12 mouse cellular contexts compared by ENCODE assay signal in the genomic region with DNA sequence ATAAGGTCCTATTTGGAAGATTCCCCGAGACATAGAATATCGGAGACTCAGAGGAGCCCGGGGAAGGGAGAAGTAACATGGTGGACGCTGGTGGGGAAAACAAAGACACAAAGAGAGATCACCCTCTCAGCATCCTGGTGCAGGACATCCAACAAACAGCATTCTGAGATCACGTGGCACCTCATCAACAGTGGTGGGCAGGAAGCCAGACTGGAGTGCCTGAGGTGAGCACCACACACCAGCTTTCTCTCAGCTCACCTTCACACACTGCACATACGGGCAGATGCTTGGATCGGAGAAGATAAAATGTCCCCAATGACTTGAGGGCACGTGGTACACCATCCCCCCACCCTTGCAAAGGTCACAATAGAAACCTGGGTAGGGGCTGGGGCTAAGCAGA. TPM values are rescaled to one million over a fixed set of nuclear protein-coding genes. Genes with fewer than 3 reads are reported as not detected.
DNase-seq lines count a peak whose midpoint lies in the region; ATAC-seq lines count a peak whose summit lies in the region.
"Had no signal": no experiment of that assay in that cellular context is flagged by ENCODE, and none has a peak within 500 bp of the region (broad histone marks: within the 10 kb centered on the region; RNA-seq: fewer than 3 reads in every experiment).

No protein-coding gene starts in this region.

- H3K36me3 ChIP-seq in forebrain, embryonic 16.5 days (ENCODE audit: control insufficient read depth, insufficient read depth), result no peaks in the 10 kb centered on the region
- H3K36me3 ChIP-seq in midbrain, embryonic 11.5 days (ENCODE audit: control insufficient read depth, insufficient read depth, low read length), result no peaks in the 10 kb centered on the region
- H3K36me3 ChIP-seq: G1E had no signal

- peak overlapping the region; percentile 88 for H3K4me2 ChIP-seq in forebrain, embryonic 16.5 days (ENCODE audit: low read length)
- H3K4me2 ChIP-seq in midbrain, embryonic 11.5 days, result peak overlapping the region; percentile 86

- H3K9me3 ChIP-seq in forebrain, embryonic 16.5 days (ENCODE audit: control insufficient read depth, low read length), result no peaks in the 10 kb centered on the region
- H3K9me3 ChIP-seq in midbrain, embryonic 11.5 days (ENCODE audit: control insufficient read depth, low read length), result no peaks in the 10 kb centered on the region

- ATAC-seq in forebrain, embryonic 16.5 days, result no peak; the same call in 1 of the 2 replicates
- no peak for ATAC-seq in midbrain, embryonic 11.5 days (ENCODE audit: low FRiP score)

- H3K9ac ChIP-seq in forebrain, embryonic 16.5 days (replicated peaks; ENCODE audit: low read depth, low read length), result no peak overlapping the region
- no peak overlapping the region for H3K9ac ChIP-seq in midbrain, embryonic 11.5 days (ENCODE audit: low read length)
- H3K9ac ChIP-seq: liver, embryonic 14.5 days had no signal

- DNase-seq in brain, adult 2 months (ENCODE audit: low read depth, low spot score), result peak; percentile 46
- DNase-seq in cerebellum, adult 9-10 months, result peak; percentile 66
- no peak for DNase-seq in midbrain, embryonic 11.5 days (ENCODE audit: low spot score, missing footprints)
- DNase-seq in urinary bladder, postnatal 14 days (ENCODE audit: low spot score), result no peak
- DNase-seq in frontal cortex, adult 2 months (ENCODE audit: extremely low spot score in 1 of 2, low spot score in 1 of 2), result no peak
- DNase-seq in heart, postnatal 25 days (ENCODE audit: low spot score), result no peak

- no peak overlapping the region for H3K27ac ChIP-seq in forebrain, embryonic 16.5 days (ENCODE audit: low read length)
- H3K27ac ChIP-seq in midbrain, embryonic 11.5 days (ENCODE audit: low read depth, low read length), result no peak overlapping the region
- H3K27ac ChIP-seq: liver, embryonic 14.5 days had no signal

- intact Hi-C loops in heart, postnatal 25 days (cut with DNase I), result no loop called here

- no peak overlapping the region for H3K4me3 ChIP-seq in forebrain, embryonic 16.5 days (replicated peaks; ENCODE audit: low read length)
- H3K4me3 ChIP-seq in midbrain, embryonic 11.5 days (ENCODE audit: low read depth, low read length), result peak overlapping the region; percentile 74

- peaks cover 16% of the 10 kb centered on the region for H3K4me1 ChIP-seq in forebrain, embryonic 16.5 days (replicated peaks; ENCODE audit: control insufficient read depth, insufficient read depth, low read length)
- peaks cover 8% of the 10 kb centered on the region; the same call in 1 of the 2 replicates for H3K4me1 ChIP-seq in midbrain, embryonic 11.5 days (ENCODE audit: control insufficient read depth, insufficient read depth, low read length)

- 77% methylated on average over 8 of the region's 8 CpGs for WGBS in forebrain, embryonic 16.5 days
- WGBS in midbrain, embryonic 11.5 days, result 79% methylated on average over 8 of the region's 8 CpGs

- peaks cover 12% of the 10 kb centered on the region for H3K27me3 ChIP-seq in forebrain, embryonic 16.5 days (replicated peaks; ENCODE audit: control insufficient read depth, insufficient read depth, low read length)
- H3K27me3 ChIP-seq in midbrain, embryonic 11.5 days (ENCODE audit: control insufficient read depth, insufficient read depth, low read length), result peaks cover 15% of the 10 kb centered on the region

RNA-seq across cellular contexts. Expression of gene Shc2, which starts 1.4 kb away (rescaled TPM):
- 12.3 and 16.0 TPM in 2 replicates for polyA plus RNA-seq in forebrain, embryonic 16.5 days (2015; fragmentation: Nextera tagmentation; extraction: Ambion mirVana)
- polyA plus RNA-seq in midbrain, embryonic 11.5 days (2014; fragmentation: Nextera tagmentation; extraction: Ambion mirVana), result 11.4 and 13.0 TPM in 2 replicates
- 54.1 and 63.1 TPM in 2 replicates for polyA plus RNA-seq in frontal cortex, adult 2 months (2012; rRNA removed)
- 1 to 10 TPM; 2.2 to 2.4 TPM for total RNA-seq in heart, postnatal 25 days (2021)
- polyA plus RNA-seq: G1E had no signal

RNA-seq across cellular contexts. Expression of gene Odf3l2, which starts 9.3 kb away (rescaled TPM):
- polyA plus RNA-seq in forebrain, embryonic 16.5 days (2015; fragmentation: Nextera tagmentation; extraction: Ambion mirVana), result 0.28 TPM in 1 of 2 replicates, not detected in the other
- polyA plus RNA-seq in midbrain, embryonic 11.5 days (2014; fragmentation: Nextera tagmentation; extraction: Ambion mirVana), result not detected in 2 replicates
- 0.22 and 0.25 TPM in 2 replicates for polyA plus RNA-seq in frontal cortex, adult 2 months (2012; rRNA removed)
- total RNA-seq in heart, postnatal 25 days (2021), result not detected
- total RNA-seq: adrenal gland, adult 18-20 months had no signal
- polyA plus RNA-seq: G1E; heart, embryonic 14.5 days; liver, embryonic 14.5 days had no signal

RNA-seq across cellular contexts. Expression of gene C2cd4c, which starts 22.5 kb away (rescaled TPM):
- 0.25 and 0.32 TPM in 2 replicates for polyA plus RNA-seq in forebrain, embryonic 16.5 days (2015; fragmentation: Nextera tagmentation; extraction: Ambion mirVana)
- polyA plus RNA-seq in midbrain, embryonic 11.5 days (2014; fragmentation: Nextera tagmentation; extraction: Ambion mirVana), result 0.10 and 0.12 TPM in 2 replicates
- polyA plus RNA-seq in frontal cortex, adult 2 months (2012; rRNA removed), result 9.8 and 11.3 TPM in 2 replicates
- not detected for total RNA-seq in heart, postnatal 25 days (2021)
- total RNA-seq: G1E had no signal
- polyA plus RNA-seq: G1E; heart, embryonic 14.5 days had no signal

RNA-seq across cellular contexts. Expression of gene Madcam1, which starts 28.1 kb away (rescaled TPM):
- 0.57 and 1.0 TPM in 2 replicates for polyA plus RNA-seq in forebrain, embryonic 16.5 days (2015; fragmentation: Nextera tagmentation; extraction: Ambion mirVana)
- 1.2 and 1.4 TPM in 2 replicates for polyA plus RNA-seq in midbrain, embryonic 11.5 days (2014; fragmentation: Nextera tagmentation; extraction: Ambion mirVana)
- not detected in 2 replicates for polyA plus RNA-seq in frontal cortex, adult 2 months (2012; rRNA removed)
- not detected for total RNA-seq in heart, postnatal 25 days (2021)
- total RNA-seq: adrenal gland, adult 18-20 months; G1E; layer of hippocampus, adult 18-20 months had no signal
- polyA plus RNA-seq: G1E had no signal

RNA-seq across cellular contexts. Expression of gene Tpgs1, which starts 32.9 kb away (rescaled TPM):
- 75.9 and 76.6 TPM in 2 replicates for polyA plus RNA-seq in forebrain, embryonic 16.5 days (2015; fragmentation: Nextera tagmentation; extraction: Ambion mirVana)
- polyA plus RNA-seq in midbrain, embryonic 11.5 days (2014; fragmentation: Nextera tagmentation; extraction: Ambion mirVana), result 65.5 and 69.6 TPM in 2 replicates
- 89.4 and 92.3 TPM in 2 replicates for polyA plus RNA-seq in frontal cortex, adult 2 months (2012; rRNA removed)
- total RNA-seq in heart, postnatal 25 days (2021), result 10 to 100 TPM; 18.3 to 19.4 TPM

Comparison
In these comparisons a context has a peak if more than half of its experiments do, and no peak if none do; other contexts are left out.
1. DNase-seq: peak in brain, adult 2 months (single experiment) and cerebellum, adult 9-10 months (single experiment); none in midbrain, embryonic 11.5 days (single experiment), urinary bladder, postnatal 14 days (single experiment), frontal cortex, adult 2 months (0 of 2) and heart, postnatal 25 days (single experiment).